Mouse (Mus musculus): Measurements from ENCODE around the gene Eftud2. TPM values are rescaled to one million over a fixed set of nuclear protein-coding genes. Genes with fewer than 3 reads are reported as not detected.

The Eftud2 gene
- total and polyA plus RNA-seq, 3 experiments: 135 to 403 (median 216) TPM

DNA sequence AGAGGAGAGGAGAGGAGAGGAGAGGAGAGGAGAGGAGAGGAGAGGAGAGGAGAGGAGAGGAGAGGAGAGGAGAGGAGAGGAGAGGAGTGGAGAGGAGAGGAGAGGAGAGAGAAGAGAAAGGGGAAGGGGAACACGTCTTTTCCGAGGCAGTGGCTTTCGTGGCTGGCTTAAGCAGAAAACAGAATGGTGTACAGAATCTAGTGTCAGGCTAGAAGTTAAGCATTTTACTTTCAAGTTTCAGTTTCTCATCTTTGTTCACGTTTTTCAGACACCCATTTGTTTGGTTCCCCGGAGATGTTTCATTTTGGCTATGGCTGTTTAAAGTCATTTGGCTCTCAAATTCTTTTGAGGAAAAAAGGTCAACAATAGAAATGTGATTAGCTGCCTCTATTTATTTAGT, 72.5 kb downstream of the Eftud2 start:
- Histone ChIP-seq H3K4me3 (replicated peaks in 1 of 3; ENCODE audit: low read depth in 2 of 3, low read length in 2 of 3, poor library complexity in 1 of 3) (no peak overlapping the region), H3K4me2 (ENCODE audit: insufficient read depth, low read depth, poor library complexity, severe bottlenecking) (peak overlapping the region; percentile 77), H3K9me3 (replicated peaks; ENCODE audit: low read length) (no peaks in the 10 kb centered on the region), H3K4me1 (ENCODE audit: control insufficient read depth in 1 of 2, insufficient read depth in 2 of 2) (peaks cover 0 to 7% of the 10 kb centered on the region in 2 experiments; a peak in 2 of 4 replicates), H3K27me3 (replicated peaks) (peaks cover 11% of the 10 kb centered on the region), H3K36me3 (replicated peaks in 1 of 2; ENCODE audit: control insufficient read depth in 1 of 2, insufficient read depth in 1 of 2, low read length in 1 of 2) (no peaks in the 10 kb centered on the region), H3K27ac (ENCODE audit: insufficient read depth, low read depth) (no peak overlapping the region), H3K9ac (ENCODE audit: insufficient read depth, low read depth) (peak overlapping the region; percentile 42), H3K79me2 (replicated peaks; ENCODE audit: control insufficient read depth, extremely low read depth, insufficient read depth, poor library complexity, severe bottlenecking) (no peaks in the 10 kb centered on the region)
- in situ Hi-C loops (cut with MboI; ENCODE audit: low pct_ligation_motif_present, low pct_unique_long_range_greater_than_20kb, low sequenced_read_pairs): no loop called here
- DNase-seq (ENCODE audit: extremely low read depth): peak; percentile 27
- no peak for TF ChIP-seq ZKSCAN1 (IDR thresholded peaks at IDR 0.05; ENCODE audit: borderline replicate concordance, low read depth, low read length)
- no peak for TF ChIP-seq POLR2AphosphoS2 (IDR thresholded peaks at IDR 0.05; ENCODE audit: low read depth, low read length)
- TF ChIP-seq ZC3H11A (IDR thresholded peaks at IDR 0.05; ENCODE audit: low read depth, low read length): no peak
- TF ChIP-seq ZMIZ1 (IDR thresholded peaks at IDR 0.05; ENCODE audit: low read depth, low read length): no peak
- TF ChIP-seq SIN3A (IDR thresholded peaks at IDR 0.05; ENCODE audit: low read length): no peak
- no peak for TF ChIP-seq ELF1 (IDR thresholded peaks at IDR 0.05; ENCODE audit: low read depth, low read length)
- TF ChIP-seq RAD21 (IDR thresholded peaks at IDR 0.05; ENCODE audit: low read depth, low read length): no peak
- TF ChIP-seq CTCF (conservative IDR thresholded peaks at IDR 0.05 in 1 of 2, IDR thresholded peaks at IDR 0.05 in 1 of 2; ENCODE audit: low read depth in 2 of 2, low read length in 2 of 2): no peak
- no peak for TF ChIP-seq JUND (conservative IDR thresholded peaks at IDR 0.05; ENCODE audit: low read depth, low read length)
- no peak for TF ChIP-seq MAZ (IDR thresholded peaks at IDR 0.05; ENCODE audit: low read depth, low read length)
- TF ChIP-seq EP300 (IDR thresholded peaks at IDR 0.05; ENCODE audit: low read length): peak; percentile 42; the same call in 1 of the 2 replicates
- no peak for TF ChIP-seq RCOR1 (conservative IDR thresholded peaks at IDR 0.05; ENCODE audit: low read depth, low read length)
- no peak for TF ChIP-seq MYC (IDR thresholded peaks at IDR 0.05; ENCODE audit: low read depth, low read length)
- no peak for TF ChIP-seq CHD1 (IDR thresholded peaks at IDR 0.05; ENCODE audit: low read depth, low read length)
- no peak for TF ChIP-seq PAX5 (IDR thresholded peaks at IDR 0.05; ENCODE audit: low read length)
- TF ChIP-seq HCFC1 (IDR thresholded peaks at IDR 0.05; ENCODE audit: low read depth, low read length): no peak
- no peak for TF ChIP-seq NELFE (IDR thresholded peaks at IDR 0.05; ENCODE audit: low read depth, low read length)
- no peak for TF ChIP-seq MAFK (IDR thresholded peaks at IDR 0.05; ENCODE audit: insufficient replicate concordance, low read length)
- TF ChIP-seq UBTF (IDR thresholded peaks at IDR 0.05; ENCODE audit: low read depth, low read length): no peak
- TF ChIP-seq CHD2 (IDR thresholded peaks at IDR 0.05; ENCODE audit: low read length): 0 out of 2 replicates have a peak, but pooled peaks have one; percentile 32
- no peak for TF ChIP-seq ZNF384 (IDR thresholded peaks at IDR 0.05; ENCODE audit: low read depth, low read length)
- no peak for TF ChIP-seq GABPA (IDR thresholded peaks at IDR 0.05; ENCODE audit: insufficient replicate concordance, low read depth, low read length)
- TF ChIP-seq E2F4 (IDR thresholded peaks at IDR 0.05; ENCODE audit: insufficient replicate concordance, low read depth, low read length): no peak
- no peak; the same call in 1 of the 2 replicates for TF ChIP-seq ETS1 (conservative IDR thresholded peaks at IDR 0.05; ENCODE audit: low read depth, low read length)
- TF ChIP-seq MXI1 (IDR thresholded peaks at IDR 0.05; ENCODE audit: low read depth, low read length): peak; percentile 61; the same call in 1 of the 2 replicates
- no peak for TF ChIP-seq POLR2A (IDR thresholded peaks at IDR 0.05; ENCODE audit: low read depth, low read length)
- no peak for TF ChIP-seq TBP (conservative IDR thresholded peaks at IDR 0.05; ENCODE audit: low read depth, low read length)
- no peak for TF ChIP-seq USF1 (IDR thresholded peaks at IDR 0.05; ENCODE audit: low read depth, low read length)
- peak; percentile 88 for TF ChIP-seq BHLHE40 (IDR thresholded peaks at IDR 0.05; ENCODE audit: low read depth, low read length)
- TF ChIP-seq NRF1 (IDR thresholded peaks at IDR 0.05; ENCODE audit: low read depth, low read length): no peak
- no peak for TF ChIP-seq MAX (IDR thresholded peaks at IDR 0.05; ENCODE audit: low read length)
- peak; percentile 53 for TF ChIP-seq IRF4 (IDR thresholded peaks at IDR 0.05; ENCODE audit: low read depth, low read length)
- no peak for TF ChIP-seq USF2 (conservative IDR thresholded peaks at IDR 0.05; ENCODE audit: low read depth, low read length)
- no peak for TF ChIP-seq TCF12 (IDR thresholded peaks at IDR 0.05; ENCODE audit: low read depth, low read length)
- TF ChIP-seq KAT2A (IDR thresholded peaks at IDR 0.05; ENCODE audit: insufficient replicate concordance, low read length): no peak
- no peak for TF ChIP-seq JUN (IDR thresholded peaks at IDR 0.05; ENCODE audit: insufficient read depth, low read depth, low read length)
- TF ChIP-seq SMC3 (IDR thresholded peaks at IDR 0.05; ENCODE audit: low read depth, low read length): no peak
- TF ChIP-seq MEF2A (IDR thresholded peaks at IDR 0.05; ENCODE audit: borderline replicate concordance, low read depth, low read length): no peak
- dilution Hi-C loops (cut with MboI; ENCODE audit: extremely low pct_ligation_motif_present, extremely low pct_unique_long_range_greater_than_20kb, low sequenced_read_pairs): no loop called here
